Mouse (Mus musculus) ovary, postnatal 10 days (tissue): ENCODE results near the gene Cfap97.
"Not testable (repeated sequence)": the region's sequence is repeated elsewhere in the genome, so short reads cannot be mapped to it uniquely, and the experiment has no call there.

Source experiments
- DNase-seq: peaks from one replicate; pipeline ENCODE4 v3.0.0; 2022; ENCODE audit warnings: low spot score

Cfap97 gene

DNA sequence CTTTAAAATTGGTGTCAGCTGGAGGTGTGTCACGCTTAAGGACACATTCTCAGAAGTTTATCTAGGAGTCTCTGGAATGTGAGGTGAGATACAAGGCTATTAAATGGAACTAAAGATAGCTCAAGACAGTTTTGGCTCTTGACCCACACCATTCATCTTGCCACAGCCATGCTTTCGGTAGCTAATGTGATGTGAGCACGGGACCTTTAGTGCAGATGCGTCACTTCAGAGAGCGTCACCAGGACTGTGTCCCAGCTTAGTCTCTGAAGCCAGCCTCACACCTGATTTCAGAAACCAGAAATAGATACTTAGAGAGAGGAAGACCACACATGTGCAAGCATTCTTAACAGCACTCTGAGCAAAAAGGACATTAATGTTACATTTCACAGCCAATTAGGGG lies 75.1 kb downstream of the Cfap97 start:
- DNase-seq, result no peak

DNA sequence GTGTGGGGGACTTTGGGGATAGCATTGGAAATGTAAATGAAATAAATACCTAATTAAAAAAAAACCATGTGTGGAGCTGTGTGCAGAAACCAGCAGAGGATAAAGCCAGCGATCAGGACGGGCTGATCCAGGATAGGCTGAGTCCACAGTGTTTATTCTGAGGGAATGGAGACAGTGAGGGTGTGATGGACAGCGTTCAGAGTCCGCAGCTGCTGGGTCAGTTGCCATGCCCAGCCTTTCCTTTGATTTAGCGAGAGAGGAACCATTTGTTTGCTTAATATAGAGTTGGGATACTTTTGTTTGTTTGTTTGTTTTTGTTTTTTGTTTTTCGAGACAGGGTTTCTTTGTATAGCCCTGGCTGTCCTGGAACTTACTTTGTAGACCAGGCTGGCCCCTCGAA lies 80.4 kb downstream of the Cfap97 start:
- not testable (repeated sequence) for DNase-seq

DNA sequence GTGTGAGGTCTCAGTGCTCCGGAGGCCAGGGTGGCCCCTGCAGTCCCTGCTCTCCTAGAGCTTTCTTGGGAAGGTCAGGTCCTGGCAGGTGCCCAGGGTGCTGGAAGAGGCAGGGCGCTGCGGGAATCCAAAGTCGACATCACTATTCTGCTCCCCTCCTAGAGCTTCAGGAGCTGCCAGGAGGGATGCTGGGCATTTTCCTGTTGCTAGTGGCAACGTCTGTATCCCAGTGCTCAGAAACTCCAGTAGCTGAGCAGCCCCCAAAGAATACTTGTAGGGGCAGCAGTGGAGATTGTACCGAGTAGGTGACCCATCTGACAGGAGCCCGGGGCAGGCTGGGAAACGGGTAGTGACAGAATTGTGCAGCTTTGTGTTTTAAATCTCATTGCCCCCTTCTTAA lies 81.2 kb downstream of the Cfap97 start:
- DNase-seq, result no peak

DNA sequence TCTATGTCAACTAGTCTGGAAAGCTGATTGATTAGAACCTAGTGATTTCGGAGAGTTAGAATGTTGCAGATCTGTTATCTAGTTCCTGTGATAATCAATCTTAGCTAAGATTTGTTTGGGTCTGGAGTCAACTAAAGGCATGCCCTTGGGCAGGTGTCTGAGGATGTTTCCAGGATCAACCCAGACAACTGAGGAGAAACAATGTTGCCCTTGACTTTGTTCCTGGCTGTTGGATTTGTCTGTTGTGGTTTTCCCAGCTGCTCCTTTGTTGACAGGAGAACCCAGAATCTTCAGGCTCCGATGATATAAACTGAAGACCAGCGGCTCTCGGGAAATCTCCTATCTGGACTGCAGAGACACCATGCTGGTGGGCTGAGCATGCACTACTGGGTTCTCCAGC lies 83.2 kb downstream of the Cfap97 start:
- DNase-seq, result no peak

DNA sequence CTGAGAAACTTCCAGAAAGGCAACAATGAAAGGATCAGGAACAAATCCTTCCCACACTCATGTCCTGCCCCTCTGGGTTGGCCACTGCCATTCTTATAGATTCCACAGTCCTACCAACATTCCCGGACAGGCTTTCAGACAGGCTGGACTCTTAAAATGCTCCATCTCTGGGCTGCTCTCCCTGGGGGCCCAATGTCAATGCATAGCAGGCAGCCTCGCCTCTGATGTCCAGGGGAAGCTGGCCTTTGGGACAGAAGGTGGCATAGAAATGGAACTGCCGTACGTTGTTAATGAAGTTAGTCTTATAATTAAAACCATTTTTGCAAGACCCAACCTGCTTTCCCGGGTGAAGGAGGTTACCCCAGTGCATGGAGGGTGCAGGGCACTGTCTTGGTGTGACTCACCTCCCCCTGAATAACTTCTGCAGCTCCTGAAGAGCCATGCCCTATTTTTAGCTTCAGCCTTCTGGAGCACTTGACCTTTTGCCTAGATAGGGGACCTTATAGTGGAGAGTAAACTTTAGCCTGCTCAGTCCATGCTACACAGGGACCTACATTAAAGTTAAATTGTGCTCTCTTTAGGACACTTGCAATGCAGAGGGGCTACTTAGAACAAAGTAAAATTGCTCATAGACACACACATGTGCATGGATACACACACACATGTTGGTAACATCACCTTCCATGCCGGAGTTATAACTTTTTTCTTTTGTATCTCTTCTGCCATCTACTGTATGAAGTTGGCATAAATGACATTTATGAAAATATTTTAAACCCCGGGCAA lies 85.1 kb downstream of the Cfap97 start:
- no peak for DNase-seq

DNA sequence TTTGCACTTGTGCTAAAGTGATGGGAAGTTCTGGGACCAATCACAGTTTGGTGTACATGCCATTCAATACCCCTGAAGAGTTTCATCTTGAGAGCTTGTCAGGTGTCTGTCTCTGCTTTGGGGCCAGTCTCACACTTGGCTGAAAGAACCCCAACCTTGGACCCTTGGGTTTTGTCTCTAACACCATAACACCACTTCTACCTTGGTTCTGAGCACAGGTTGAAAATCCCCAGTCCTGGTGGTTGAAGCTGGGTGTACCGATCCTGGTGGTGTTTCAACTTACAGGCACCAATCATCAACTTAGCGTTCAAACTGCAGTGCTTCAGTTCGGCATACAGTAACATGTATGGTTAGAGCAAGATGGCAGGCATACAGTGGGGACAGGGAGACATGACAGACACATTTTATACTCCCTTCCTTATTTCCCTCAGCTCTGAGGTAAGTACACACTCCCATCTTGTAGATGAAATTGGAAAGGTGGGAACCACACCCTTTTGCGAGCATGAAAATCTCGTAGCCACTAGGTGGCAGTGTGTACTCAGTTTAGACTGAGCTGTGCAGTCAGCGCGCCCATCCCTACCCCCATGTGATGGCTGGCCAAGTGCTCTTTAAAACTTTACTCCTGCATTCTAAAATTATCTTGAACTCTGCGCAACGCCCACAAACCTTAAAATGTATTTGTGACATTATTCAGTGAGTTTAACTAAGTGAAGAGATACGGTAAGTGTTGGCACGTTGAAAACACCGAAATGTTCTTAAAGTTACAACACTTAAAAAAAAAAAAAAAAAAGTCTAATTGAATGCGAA lies 90.2 kb downstream of the Cfap97 start:
- peak; percentile 49 for DNase-seq

DNA sequence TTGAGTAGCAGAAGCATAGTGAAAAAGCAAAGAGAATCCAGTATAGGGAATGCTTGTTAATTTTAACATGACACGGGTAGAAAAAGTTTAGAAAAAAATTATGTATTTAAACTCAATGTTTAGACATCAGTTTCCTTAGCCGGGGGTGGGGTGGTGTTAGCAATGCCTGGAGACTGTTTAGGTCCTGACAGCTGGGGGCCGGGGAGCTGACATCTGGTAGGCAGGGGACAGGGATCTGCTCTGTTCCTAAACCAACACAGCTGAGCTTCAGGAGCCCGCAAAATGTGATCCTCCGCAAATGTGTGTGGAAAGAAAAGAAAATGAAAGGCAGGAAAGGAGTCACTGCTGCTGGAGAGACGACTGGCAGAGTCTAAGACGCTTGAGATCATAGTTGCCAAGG lies 91.4 kb downstream of the Cfap97 start:
- no peak for DNase-seq
